Mouse (Mus musculus) megakaryocyte, embryonic 14.5 days (primary cell): Measurements from ENCODE around the gene Uba3.

Source experiments
- FLI1 ChIP-seq: IDR thresholded peaks from 2 replicates; pipeline ENCODE4 v1.6.1; 2012; ENCODE audit warnings: low read length, inconsistent platforms, mixed read lengths
- GATA1 ChIP-seq: IDR thresholded peaks from 3 replicates; pipeline ENCODE4 v1.6.1; 2012; ENCODE audit warnings: mixed read lengths, low read length, inconsistent platforms, borderline replicate concordance

- TF ChIP-seq GATA1, result no peak
- no peak for TF ChIP-seq FLI1
These were observed 63.6 kb downstream of the Uba3 start for GRCm38 (mm10) chr6:97141811-97142210.
